Mouse (Mus musculus) heart, embryonic 15.5 days (tissue): Measurements from ENCODE around the gene Fam76a. TPM values are rescaled to one million over a fixed set of nuclear protein-coding genes. Genes with fewer than 3 reads are reported as not detected.
A peak's percentile ranks its signal among the peaks of the same experiment; 100 is the strongest.

ENCODE experiments used
- ATAC-seq: fragments of 200-750 bp; cut with Nextera tagmentation; replicated peaks from 2 replicates; pipeline ENCODE4 v1.8.0; 2017; ENCODE audit warnings: low read depth, moderate TSS enrichment; ENCODE audit not compliant: insufficient number of reproducible peaks, insufficient read depth, low FRiP score
- H3K27ac ChIP-seq: fragments of 300-500 bp; sonication (generic); 2 replicates; pipeline ENCODE4 v1.5.1; 2015; ENCODE audit warnings: mild to moderate bottlenecking, inconsistent platforms
- H3K27me3 ChIP-seq: fragments of 300-500 bp; sonication (generic); 2 replicates; pipeline ENCODE4 v1.6.1; 2015; ENCODE audit warnings: inconsistent platforms
- H3K36me3 ChIP-seq: fragments of 300-500 bp; sonication (generic); 2 replicates; pipeline ENCODE4 v1.6.1; 2015; ENCODE audit warnings: mild to moderate bottlenecking, inconsistent platforms
- H3K4me1 ChIP-seq: fragments of 300-500 bp; sonication (generic); replicated peaks from 2 replicates; pipeline ENCODE4 v1.6.1; 2015; ENCODE audit warnings: inconsistent platforms
- H3K4me2 ChIP-seq: fragments of 300-500 bp; sonication (generic); 2 replicates; pipeline ENCODE4 v1.6.1; 2015; ENCODE audit warnings: inconsistent platforms, mild to moderate bottlenecking, moderate library complexity
- H3K4me3 ChIP-seq: fragments of 300-500 bp; sonication (generic); 2 replicates; pipeline ENCODE4 v1.5.1; 2015; ENCODE audit warnings: mild to moderate bottlenecking, inconsistent platforms
- H3K9ac ChIP-seq: fragments of 300-500 bp; sonication (generic); 2 replicates; pipeline ENCODE4 v1.6.1; 2015; ENCODE audit warnings: mild to moderate bottlenecking, inconsistent platforms
- H3K9me3 ChIP-seq: fragments of 300-500 bp; sonication (generic); replicated peaks from 2 replicates; pipeline ENCODE4 v1.6.1; 2016; ENCODE audit warnings: inconsistent platforms
- WGBS: fragments of 180-500 bp; shearing (Covaris S2); methylation state at CpG from one replicate; pipeline ENCODE4 v1.1.7; 2015; ENCODE audit warnings: mixed read lengths; 5-methylcytosine and 5-hydroxymethylcytosine counted together
- polyA plus RNA-seq: library from polyadenylated mRNA; unstranded; fragments of >200 nt; fragmentation: Nextera tagmentation; extraction: Ambion mirVana; gene quantifications from 2 replicates; pipeline ENCODE4 v1.2.1, GENCODE M21; 2015

Fam76a gene
- 37.0 and 40.0 TPM in 2 replicates for polyA plus RNA-seq

- H3K9me3 ChIP-seq: no peaks in the 10 kb centered on the region
- no peaks in the 10 kb centered on the region; the same call in 1 of the 2 replicates for H3K36me3 ChIP-seq
- H3K4me2 ChIP-seq: peak within 1 kb of the TSS; percentile 76
- H3K4me3 ChIP-seq: peak within 1 kb of the TSS; percentile 94
- H3K27ac ChIP-seq: peak within 1 kb of the TSS; percentile 87
- WGBS: under 1% methylated on average over 51 of the region's 53 CpGs
- peak within 1 kb of the TSS; percentile 95 for H3K9ac ChIP-seq
- H3K4me1 ChIP-seq: peaks cover 11% of the 10 kb centered on the region
- no peaks in the 10 kb centered on the region for H3K27me3 ChIP-seq
- peak; percentile 98 for ATAC-seq
Measured at GRCm38 (mm10) chr4:132922558-132923008, at the start of gene Fam76a. Gene Fam76a, minus strand, starts transcription at chr4:132922558.

- no peak for ATAC-seq
- H3K27ac ChIP-seq: no peak overlapping the region
- 57% methylated on average over 3 of the region's 3 CpGs for WGBS
- H3K9me3 ChIP-seq: no peaks in the 10 kb centered on the region
- no peak overlapping the region for H3K4me3 ChIP-seq
- no peak overlapping the region for H3K9ac ChIP-seq
- H3K4me2 ChIP-seq: no peak overlapping the region
- H3K4me1 ChIP-seq: peaks cover 40% of the 10 kb centered on the region
- H3K27me3 ChIP-seq: peaks cover 18% of the 10 kb centered on the region
- no peaks in the 10 kb centered on the region for H3K36me3 ChIP-seq
Measured at GRCm38 (mm10) chr4:132972101-132972500, 49.7 kb upstream of the Fam76a start.

GRCm38 (mm10) chr4:132971601-132972000 lies 49.2 kb upstream of the Fam76a start:
- H3K27ac ChIP-seq: no peak overlapping the region
- H3K4me3 ChIP-seq: no peak overlapping the region
- no peaks in the 10 kb centered on the region for H3K36me3 ChIP-seq
- ATAC-seq: no peak
- peaks cover 18% of the 10 kb centered on the region for H3K27me3 ChIP-seq
- 75% methylated on average over 6 of the region's 6 CpGs for WGBS
- H3K4me1 ChIP-seq: peaks cover 42% of the 10 kb centered on the region
- no peaks in the 10 kb centered on the region for H3K9me3 ChIP-seq
- H3K9ac ChIP-seq: no peak overlapping the region
- no peak overlapping the region for H3K4me2 ChIP-seq

GRCm38 (mm10) chr4:132968105-132968938 lies 46.0 kb upstream of the Fam76a start:
- Histone ChIP-seq H3K9me3 (no peaks in the 10 kb centered on the region), H3K27ac (no peak overlapping the region), H3K9ac (no peak overlapping the region), H3K4me1 (peaks cover 23% of the 10 kb centered on the region), H3K4me3 (no peak overlapping the region), H3K4me2 (no peak overlapping the region), H3K27me3 (no peaks in the 10 kb centered on the region), H3K36me3 (no peaks in the 10 kb centered on the region)
- no peak for ATAC-seq
- 31% methylated on average over 6 of the region's 6 CpGs for WGBS

DNA sequence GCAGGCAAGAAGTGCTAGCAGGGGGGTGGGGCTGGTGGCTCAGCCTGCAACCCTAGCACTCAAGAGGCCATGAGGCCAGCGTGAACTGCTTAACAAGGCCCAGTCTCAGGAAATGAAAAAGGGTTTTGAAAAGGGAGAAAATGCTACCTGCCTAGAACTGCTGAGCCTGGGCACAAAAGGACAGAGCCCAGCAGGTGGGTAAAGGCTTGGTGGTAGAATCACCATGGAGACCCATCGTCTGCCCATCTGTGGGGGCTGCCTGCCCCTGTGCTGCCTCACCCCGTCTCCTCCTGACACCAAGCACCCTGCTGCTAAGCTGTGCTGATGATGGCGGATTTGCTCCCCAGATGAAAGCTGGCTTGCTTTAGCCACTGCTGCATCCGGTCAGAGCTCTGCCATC lies 42.1 kb upstream of the Fam76a start:
- Histone ChIP-seq H3K27me3 (no peaks in the 10 kb centered on the region), H3K9ac (no peak overlapping the region), H3K9me3 (no peaks in the 10 kb centered on the region), H3K4me3 (no peak overlapping the region), H3K4me2 (no peak overlapping the region), H3K4me1 (peaks cover 42% of the 10 kb centered on the region), H3K36me3 (no peaks in the 10 kb centered on the region), H3K27ac (no peak overlapping the region)
- no peak for ATAC-seq
- 67% methylated on average over 5 of the region's 5 CpGs for WGBS

DNA sequence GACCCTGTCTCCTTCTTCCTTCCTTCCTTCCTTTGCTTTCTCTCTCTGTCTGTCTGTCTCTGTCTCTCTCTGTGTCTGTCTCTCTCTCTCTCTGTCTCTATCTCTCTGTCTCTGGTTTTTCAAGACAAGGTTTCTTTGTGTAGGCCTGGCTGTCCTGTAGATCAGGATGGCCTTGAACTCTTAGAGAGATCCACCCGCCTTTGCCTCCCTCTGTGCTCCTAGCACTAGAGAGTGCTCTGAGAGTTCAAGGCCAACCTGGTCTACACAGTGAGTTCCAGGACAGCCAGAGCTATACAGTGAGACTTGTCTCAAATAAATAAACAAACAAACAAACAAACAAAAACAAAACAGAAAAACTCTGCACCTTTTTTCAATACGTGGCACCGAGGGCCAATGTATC lies 41.7 kb upstream of the Fam76a start:
- H3K27ac ChIP-seq: no peak overlapping the region
- no peaks in the 10 kb centered on the region for H3K36me3 ChIP-seq
- H3K4me3 ChIP-seq: no peak overlapping the region
- H3K9ac ChIP-seq: no peak overlapping the region
- ATAC-seq: no peak
- H3K27me3 ChIP-seq: no peaks in the 10 kb centered on the region
- H3K9me3 ChIP-seq: no peaks in the 10 kb centered on the region
- WGBS: 54% methylated on average over 3 of the region's 3 CpGs
- peaks cover 46% of the 10 kb centered on the region for H3K4me1 ChIP-seq
- H3K4me2 ChIP-seq: no peak overlapping the region

DNA sequence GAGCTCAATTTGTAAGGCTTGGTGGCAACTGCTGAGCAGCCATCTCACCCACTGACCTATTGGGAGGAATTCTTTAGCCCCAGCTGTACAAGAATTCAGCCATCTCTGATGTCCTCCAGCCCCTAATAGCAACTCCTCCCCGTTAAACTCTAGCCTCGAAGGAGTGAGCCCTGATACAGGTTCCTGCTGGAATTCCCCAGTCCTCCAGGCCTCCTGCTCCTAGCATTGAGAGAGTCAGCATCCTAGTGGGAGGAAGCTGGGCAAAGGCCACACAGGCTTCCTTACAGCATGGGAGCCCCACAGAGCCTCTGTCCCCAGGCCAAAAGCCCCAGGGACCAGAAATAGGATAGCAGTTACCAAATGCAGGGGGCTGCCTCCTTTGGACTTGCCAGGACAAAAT lies 41.1 kb upstream of the Fam76a start:
- ATAC-seq: no peak
- Histone ChIP-seq H3K27me3 (no peaks in the 10 kb centered on the region), H3K9ac (no peak overlapping the region), H3K27ac (no peak overlapping the region), H3K9me3 (no peaks in the 10 kb centered on the region), H3K4me1 (peaks cover 51% of the 10 kb centered on the region), H3K4me3 (no peak overlapping the region), H3K4me2 (no peak overlapping the region), H3K36me3 (no peaks in the 10 kb centered on the region)
- 40% methylated on average over 2 of the region's 2 CpGs for WGBS

- H3K27ac ChIP-seq: no peak overlapping the region
- no peaks in the 10 kb centered on the region for H3K9me3 ChIP-seq
- no peak overlapping the region for H3K4me2 ChIP-seq
- H3K36me3 ChIP-seq: no peaks in the 10 kb centered on the region
- H3K9ac ChIP-seq: no peak overlapping the region
- 78% methylated on average over 4 of the region's 4 CpGs for WGBS
- H3K4me3 ChIP-seq: no peak overlapping the region
- H3K27me3 ChIP-seq: no peaks in the 10 kb centered on the region
- ATAC-seq: no peak
- peaks cover 44% of the 10 kb centered on the region for H3K4me1 ChIP-seq
Measured at GRCm38 (mm10) chr4:132962628-132963027, 40.3 kb upstream of the Fam76a start.

DNA sequence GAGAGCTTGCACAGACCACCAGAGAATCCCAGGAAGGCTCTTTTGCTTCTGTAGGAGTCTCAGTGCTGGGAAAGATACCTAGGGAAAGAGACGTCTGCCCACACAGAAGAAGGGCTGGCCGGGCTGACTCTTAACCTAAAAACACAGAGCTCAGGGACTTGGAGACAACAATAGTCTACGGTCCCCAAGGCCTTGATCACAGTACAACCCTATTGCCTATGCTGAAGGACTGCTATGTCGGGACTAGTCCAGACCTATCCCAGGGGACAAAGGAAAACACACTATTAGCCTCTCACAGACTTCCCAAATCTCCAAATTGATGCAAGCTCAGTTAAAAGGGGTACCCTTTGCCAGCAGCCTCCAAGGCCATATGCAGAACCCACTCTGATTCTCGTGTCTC lies 39.5 kb upstream of the Fam76a start:
- WGBS: 76% methylated on average over 5 of the region's 5 CpGs
- Histone ChIP-seq H3K4me2 (no peak overlapping the region), H3K27me3 (no peaks in the 10 kb centered on the region), H3K4me1 (peaks cover 37% of the 10 kb centered on the region), H3K4me3 (no peak overlapping the region), H3K36me3 (no peaks in the 10 kb centered on the region), H3K9ac (no peak overlapping the region), H3K27ac (peak overlapping the region; percentile 93), H3K9me3 (no peaks in the 10 kb centered on the region)
- no peak for ATAC-seq

- 20% methylated on average over 13 of the region's 13 CpGs for WGBS
- Histone ChIP-seq H3K4me3 (no peak overlapping the region), H3K27me3 (no peaks in the 10 kb centered on the region), H3K9ac (no peak overlapping the region; the same call in 1 of the 2 replicates), H3K27ac (peak overlapping the region; percentile 93), H3K36me3 (no peaks in the 10 kb centered on the region), H3K4me1 (peaks cover 42% of the 10 kb centered on the region), H3K9me3 (no peaks in the 10 kb centered on the region), H3K4me2 (peak overlapping the region; percentile 24)
- peak; percentile 33; the same call in 1 of the 2 replicates for ATAC-seq
Measured at GRCm38 (mm10) chr4:132960864-132961639, 38.7 kb upstream of the Fam76a start.

DNA sequence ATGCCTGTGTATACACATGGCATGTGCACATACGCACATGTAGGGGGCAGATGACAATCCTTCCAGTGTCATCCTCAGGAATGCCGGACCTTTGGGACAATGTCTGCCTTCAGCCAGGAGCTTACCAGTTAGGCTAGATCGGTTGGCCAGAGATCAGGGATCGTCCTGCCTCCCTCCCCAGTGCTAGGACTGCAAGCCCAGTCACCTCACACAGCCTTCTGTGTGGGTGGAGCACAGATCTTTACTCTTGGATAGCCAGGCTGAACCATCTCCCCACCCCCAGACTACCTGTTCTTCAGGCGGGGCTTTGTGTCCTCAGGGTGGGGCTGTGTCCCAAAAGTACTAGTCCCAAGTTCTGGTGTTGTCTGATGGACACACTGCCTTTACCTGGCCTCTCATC lies 38.0 kb upstream of the Fam76a start:
- no peak; the same call in 1 of the 2 replicates for ATAC-seq
- 43% methylated on average over 5 of the region's 5 CpGs for WGBS

More for the DNA sequence above, 38.0 kb upstream of the Fam76a start:
- Histone ChIP-seq H3K27ac (peak overlapping the region; percentile 93), H3K27me3 (no peaks in the 10 kb centered on the region), H3K9me3 (no peaks in the 10 kb centered on the region), H3K9ac (0 out of 2 replicates have a peak overlapping the region, but pooled peaks have one; percentile 11), H3K36me3 (no peaks in the 10 kb centered on the region), H3K4me3 (no peak overlapping the region), H3K4me1 (peaks cover 50% of the 10 kb centered on the region), H3K4me2 (no peak overlapping the region)
